Mouse (Mus musculus) neural tube, embryonic 10.5 days (tissue): Measurements from ENCODE around the gene Mydgf.

ENCODE experiments used
- DNase-seq: peaks from one replicate; pipeline ENCODE4 v3.0.0-alpha.2; 2017; ENCODE audit warnings: low spot score; ENCODE audit errors: extremely low spot score

The Mydgf gene

DNA sequence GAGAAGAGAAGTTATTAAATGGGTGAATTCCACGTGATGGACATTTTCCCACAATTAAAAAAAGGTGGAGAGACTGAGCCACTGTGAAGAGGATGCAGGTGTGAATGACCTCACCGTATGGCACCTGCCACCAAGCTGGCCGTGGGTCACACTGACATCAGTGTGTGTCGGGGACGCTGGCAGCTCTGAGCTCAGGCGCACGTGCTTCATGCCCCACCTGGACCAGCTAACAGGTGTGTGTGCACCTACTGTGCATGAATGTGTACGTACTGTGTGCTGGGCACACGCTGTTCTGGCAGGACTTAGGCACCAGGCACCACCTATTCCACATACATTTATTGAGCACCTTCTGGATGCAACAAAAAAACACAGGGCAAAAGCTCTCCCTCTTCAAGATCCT, 39.2 kb downstream of the Mydgf start:
- DNase-seq: no peak

DNA sequence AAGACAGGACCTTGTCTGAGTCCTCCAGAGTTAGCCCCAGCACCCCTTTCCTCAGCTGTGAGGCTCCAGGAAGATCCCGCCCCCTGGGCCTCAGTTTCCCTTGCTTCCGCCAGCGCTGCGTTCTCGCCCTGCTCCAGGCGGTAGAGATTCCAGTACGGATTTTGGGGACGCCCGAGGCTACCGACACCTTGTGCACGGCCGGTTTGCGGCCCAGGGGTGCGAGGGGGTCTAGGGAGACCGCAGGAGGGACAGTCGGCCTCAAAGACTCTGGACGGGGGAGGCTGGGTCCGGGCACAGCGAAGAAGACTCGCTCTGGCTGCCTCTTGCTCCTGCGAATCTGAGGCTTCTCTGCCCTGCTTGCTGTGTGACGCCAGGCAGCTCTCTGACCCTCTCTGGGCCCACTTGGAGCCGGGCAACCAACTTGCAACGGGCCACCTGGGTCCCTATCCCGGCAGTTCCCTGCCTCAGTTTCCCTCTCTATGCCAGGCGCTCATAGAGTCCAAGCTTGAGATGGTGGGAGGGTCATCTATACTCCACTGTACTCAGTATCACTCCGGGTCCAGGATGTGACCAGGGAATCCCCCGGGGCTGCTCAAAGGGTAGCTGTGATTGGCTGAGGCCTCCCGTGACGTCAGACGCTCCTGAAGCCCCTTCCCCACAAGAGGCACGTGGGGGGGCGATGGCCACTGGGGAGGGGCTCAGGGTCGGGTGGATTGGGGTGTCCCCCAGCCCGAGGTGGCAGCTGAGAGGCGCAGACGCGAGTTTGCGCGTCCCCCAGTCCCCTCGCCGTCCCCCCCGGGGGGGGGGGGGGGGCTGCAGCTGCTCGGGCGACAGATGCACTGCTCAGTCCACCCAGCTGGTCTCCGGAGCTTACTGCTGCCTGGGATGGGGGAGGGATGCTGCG, 41.8 kb downstream of the Mydgf start:
- DNase-seq: peak; percentile 74

DNA sequence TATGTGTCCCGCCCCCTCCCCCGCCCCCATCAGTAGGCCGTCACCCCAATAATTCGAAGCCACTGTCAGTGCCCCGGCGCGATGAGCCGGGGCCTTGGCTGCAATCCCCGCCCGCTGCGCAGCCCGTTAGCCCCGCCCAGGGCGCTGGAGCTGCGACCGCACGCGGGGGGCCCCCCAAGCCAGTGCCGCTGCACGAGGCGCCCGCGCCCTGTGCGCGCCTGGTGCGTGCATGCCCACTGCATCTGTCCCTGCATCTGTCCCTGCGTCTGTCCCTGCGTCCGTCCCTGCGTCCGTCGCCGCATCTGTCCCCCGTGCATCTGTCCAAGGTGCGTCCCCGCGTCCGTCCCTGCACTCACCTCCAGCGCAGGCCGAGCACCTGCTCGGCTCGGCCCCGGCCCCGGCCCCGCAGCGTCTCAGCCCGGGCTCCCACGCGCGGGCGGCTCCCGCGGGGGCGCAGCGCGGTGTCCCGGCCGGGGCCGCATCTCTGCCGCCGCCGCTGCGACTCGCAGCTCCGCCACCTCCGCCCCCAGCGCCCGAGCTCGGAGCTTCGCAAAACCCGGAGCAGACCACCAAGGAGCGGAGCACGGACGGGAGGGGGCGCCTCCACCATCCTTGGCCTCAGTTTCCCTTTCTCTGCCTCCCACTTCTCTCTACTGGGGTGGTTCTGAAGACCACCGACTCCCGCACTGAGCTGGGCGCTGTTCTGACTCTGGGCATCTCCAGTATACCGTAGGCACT, 43.7 kb downstream of the Mydgf start, which contains the start of gene Sema6b:
Gene Sema6b, minus strand, starts transcription at position 486 of the 738 bp plus-strand sequence.
- DNase-seq: peak; percentile 82

DNA sequence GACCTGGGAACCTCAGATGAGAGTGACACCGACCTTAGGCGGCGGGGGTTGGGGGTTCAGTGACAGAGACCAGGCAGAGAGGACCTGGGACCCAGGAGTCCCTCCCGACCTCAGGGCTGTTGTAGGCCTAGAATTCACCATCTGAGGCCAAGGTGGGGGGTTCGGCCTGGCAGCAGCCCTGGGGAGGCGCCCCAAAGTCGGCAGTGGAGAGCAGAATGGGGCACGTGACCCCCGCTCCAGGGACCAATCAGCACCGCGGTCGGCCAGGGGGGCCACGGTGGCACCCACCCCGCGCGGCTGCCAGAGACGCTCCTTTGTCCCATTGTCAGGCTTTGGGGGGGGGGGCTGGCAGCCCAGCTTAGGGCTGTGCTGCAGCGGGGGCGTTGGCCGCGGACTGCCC, 44.4 kb downstream of the Mydgf start:
- DNase-seq: no peak

DNA sequence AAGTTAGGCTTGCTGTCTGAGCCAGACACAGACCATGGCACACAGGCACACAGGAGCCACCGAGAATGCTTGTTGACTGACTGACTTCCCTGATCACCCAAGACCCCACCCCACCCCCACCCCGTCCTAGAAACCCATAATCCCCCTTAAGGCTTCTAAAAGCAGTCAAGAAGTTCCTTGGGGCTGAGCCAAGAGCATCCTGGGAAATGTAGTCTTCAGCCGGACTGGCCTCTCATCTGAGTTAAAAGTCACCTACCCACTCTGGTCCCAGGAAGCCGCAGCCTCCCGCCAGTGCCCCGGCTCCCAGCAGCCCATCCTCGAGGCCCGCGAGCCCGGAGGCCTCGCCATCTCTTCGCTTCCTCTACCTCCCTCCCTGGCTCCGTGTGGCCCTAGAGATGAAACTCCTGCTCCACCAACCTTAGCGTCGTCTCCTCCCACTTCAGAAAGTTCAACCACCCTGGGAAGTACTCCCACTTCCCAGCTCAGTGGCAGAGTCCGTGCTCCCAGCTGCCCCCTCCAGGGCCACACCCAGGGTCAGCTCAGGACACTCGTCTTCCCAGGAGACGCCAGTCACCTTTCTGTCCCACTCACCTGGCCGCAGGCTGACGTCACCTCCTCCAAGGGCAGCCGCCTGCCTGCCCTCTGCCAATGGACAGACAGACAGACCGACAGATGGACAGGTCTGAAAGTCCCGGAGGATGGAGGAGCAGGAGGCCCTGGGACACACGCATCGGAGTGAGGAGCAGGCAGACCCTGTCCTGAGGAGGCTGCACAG, 45.7 kb downstream of the Mydgf start:
- no peak for DNase-seq

DNA sequence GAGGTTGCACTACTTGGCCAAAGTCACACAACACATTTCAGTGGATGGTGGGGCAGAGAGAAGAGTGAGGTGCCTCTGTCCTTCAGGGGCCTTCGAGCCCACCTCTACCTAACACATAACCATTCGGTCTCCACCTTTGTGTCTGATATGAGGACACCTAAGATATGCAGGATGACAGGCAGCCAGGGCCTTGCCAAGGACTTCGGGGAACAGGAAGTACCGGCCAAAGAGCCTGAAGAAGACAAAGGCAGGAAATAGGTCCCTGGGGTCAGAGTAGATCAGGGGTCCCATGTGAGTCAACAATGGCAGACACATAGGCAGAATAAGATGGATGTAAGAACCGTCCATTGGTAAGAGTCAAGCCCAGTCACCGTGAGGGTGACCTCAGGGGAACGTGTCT, 47.2 kb downstream of the Mydgf start:
- DNase-seq: no peak

DNA sequence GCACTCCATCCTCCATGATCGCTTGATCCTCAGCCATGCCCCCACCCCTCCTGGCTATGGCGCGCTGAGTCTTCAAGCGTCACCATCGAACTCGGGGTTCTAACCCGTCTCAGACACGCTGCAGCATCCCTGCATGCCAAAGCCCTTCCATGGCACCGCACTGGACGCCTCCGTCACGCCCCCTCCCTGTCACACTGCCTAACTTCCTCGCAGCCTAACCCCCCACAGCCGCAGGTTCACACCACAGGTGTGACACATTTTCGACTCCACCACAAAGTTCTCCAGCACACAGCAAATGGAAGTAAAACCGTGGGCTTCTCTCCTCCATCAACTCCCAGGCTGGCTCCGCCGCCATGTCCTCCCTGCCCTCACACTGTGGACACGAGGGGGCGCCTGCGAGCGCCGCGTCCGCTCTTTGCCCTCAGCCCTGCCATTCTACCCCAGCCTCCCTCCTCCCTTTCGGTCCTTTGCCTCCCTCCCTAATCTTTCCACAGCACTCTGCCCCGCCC, 49.2 kb downstream of the Mydgf start:
- peak; percentile 63 for DNase-seq

DNA sequence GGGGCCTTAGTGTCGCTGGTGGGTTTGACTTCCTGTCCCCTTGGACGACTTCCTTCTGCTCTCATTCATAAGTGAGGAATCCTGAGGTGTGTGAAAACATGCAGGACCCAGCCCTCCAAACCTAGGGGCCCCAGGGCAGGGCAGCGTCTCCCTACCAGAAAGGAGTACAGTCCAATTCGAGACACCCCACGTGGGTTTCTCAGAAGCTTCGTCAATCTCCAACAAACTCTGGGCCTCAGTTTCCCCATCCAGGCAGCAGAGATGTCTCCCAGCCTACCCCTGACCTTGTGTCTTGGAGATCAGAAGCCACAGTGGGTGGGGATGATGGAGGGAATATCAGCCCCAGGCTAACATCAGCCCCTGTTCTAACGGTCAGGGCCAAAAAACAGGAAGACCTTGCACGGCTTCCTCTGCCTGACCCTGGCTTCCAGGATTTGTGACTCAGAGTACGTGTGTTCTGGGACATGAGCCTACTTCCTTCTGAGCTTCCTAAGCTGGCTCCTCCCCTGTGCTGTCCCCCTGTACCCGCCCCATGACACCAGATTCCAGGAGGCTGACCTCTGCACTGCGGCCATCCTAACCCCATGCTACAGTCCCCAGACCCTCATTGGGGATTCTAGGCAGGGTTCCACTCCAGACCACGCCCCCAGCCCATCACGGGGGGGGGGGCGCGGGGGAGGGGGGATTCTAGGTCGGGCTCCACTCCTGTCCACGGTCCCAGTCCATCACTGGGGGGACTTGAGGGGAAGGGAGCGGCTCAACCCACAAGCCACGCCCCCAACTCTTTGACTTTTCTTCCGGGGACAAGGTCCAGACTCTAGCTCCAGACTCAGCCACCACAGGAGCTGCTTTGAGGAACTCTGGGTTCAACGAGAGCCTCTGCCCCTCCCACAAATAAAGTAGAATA, 50.0 kb downstream of the Mydgf start:
- DNase-seq: peak; percentile 45

DNA sequence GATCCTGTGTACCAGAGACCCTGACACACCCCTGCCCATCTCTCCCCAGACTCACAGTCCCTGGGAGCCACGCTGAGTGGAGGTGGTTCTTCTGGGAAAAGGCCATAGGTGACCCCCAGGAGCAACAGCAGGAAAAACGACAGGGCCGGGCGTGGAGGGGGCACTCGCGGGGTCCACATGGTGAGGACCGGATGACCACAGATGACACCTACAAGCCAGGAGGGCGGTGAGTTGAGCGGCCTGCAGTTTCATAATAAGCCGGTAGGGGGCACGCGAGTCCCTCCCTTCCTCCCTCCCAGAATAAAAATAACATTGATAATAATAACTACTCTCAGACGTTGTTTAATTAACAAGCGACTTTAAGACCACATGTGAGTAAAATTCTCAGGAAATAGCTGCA, 51.1 kb downstream of the Mydgf start:
- DNase-seq: peak; percentile 64

DNA sequence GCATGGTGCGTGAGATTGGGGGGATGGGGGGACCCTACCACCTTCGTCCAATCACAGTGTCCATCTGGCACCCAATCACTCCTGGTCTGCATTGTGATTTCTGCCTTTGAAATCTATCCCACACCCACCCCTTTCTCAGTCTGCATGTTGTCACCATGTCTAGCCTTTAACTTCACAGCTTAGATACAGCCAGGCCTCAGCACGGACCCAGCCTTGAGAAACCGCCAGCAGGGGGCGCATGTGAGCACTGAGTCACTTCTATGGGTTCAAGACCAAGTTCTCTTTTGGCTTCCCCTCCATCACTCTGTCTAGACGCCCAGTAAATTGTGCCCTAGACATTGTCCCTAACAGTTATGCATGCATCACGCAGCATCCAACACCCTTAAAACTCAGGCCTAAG, 51.9 kb downstream of the Mydgf start:
- peak; percentile 65 for DNase-seq

DNA sequence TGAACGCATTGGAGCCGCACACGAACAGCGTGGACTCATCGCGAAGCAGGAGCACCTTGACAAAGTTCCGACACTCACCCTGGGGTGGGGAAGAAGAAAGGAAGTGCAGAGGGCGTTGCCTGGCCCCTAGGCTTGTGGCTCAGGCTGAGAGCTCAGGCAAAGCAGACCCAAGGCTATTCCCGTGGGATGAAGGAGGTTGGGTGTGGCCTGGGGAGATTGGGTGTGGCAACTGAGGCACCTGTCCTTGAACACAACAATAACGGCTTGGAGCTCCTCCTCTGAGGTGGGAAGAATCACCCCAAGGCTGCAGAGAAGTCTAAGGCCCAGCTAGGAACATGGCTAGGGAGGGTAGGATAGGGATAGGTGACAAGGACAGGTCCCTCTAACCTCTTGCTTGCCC, 52.6 kb downstream of the Mydgf start:
- DNase-seq: no peak

DNA sequence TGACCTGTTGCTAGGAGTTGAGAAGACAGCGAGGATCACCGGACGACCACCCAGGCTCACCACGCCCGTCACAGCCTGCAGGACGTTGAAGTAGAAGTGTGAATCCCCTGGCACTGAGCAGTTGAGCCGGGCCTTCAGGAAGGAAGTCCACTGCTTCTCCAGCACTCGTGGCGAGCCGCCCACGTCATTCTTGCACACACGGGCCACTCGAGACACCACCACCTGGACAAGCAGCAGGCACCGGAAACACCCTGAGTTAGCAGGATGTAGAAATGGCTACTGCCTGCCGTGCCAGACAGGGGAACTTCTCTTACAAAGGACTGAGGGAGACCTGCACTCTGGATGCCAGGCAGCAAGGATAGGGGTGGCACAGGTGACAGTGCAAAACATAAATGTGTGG, 55.5 kb downstream of the Mydgf start:
- no peak for DNase-seq

DNA sequence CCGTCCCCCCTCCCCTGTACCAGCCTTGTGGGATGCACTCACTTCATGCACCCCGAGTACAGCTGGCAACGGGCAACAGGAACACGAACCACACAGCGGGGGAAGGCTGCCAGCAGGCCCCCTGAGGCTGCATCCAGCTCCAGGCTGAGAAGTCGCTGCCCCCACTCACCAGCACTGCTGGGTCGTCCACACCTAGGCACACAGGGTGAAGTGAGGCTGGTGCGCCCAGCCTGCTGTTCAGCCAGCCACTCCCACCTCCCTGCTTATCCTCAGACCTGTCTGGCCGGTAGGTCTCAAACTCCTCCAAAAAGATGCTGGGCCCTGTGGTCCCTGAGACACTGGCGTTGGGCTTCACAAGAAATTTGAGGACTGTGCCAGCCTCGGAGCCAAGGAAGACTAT, 57.5 kb downstream of the Mydgf start:
- no peak for DNase-seq
